Mouse (Mus musculus) brain, embryonic 14.5 days (tissue): ENCODE data around the gene Snrnp40.

Source experiments
- CTCF ChIP-seq: fragments of 200-500 bp; IDR thresholded peaks from 2 replicates; pipeline ENCODE4 v1.5.1; 2012; ENCODE audit warnings: inconsistent platforms, mild to moderate bottlenecking, moderate library complexity, borderline replicate concordance; ENCODE audit not compliant: insufficient read depth, insufficient read length; ENCODE audit errors: extremely low read depth
- POLR2A ChIP-seq: fragments of 200-500 bp; IDR thresholded peaks from 2 replicates; pipeline ENCODE4 v1.6.1; 2012; ENCODE audit warnings: mild to moderate bottlenecking, inconsistent platforms, borderline replicate concordance; ENCODE audit not compliant: poor library complexity, insufficient read depth, insufficient read length, severe bottlenecking; ENCODE audit errors: extremely low read depth

- no peak for TF ChIP-seq POLR2A
- TF ChIP-seq CTCF = peak; percentile 74; the same call in 1 of the 2 replicates
These were observed 18.2 kb upstream of the Snrnp40 start for GRCm38 (mm10) chr4:130341691-130342090.
